Mouse (Mus musculus) intestine, postnatal 0 days (tissue): ENCODE measurements around the gene Ccdc194. TPM values are rescaled to one million over a fixed set of nuclear protein-coding genes. Genes with fewer than 3 reads are reported as not detected.

Source experiments
- ATAC-seq: fragments of 200-750 bp; cut with Nextera tagmentation; 2 replicates; pipeline ENCODE4 v1.8.0; 2017; ENCODE audit warnings: mild to moderate bottlenecking, moderate TSS enrichment, moderate library complexity
- H3K27ac ChIP-seq: fragments of 300-500 bp; sonication (generic); 2 replicates; pipeline ENCODE4 v1.5.1; 2014; ENCODE audit warnings: mild to moderate bottlenecking, low read depth, low read length, moderate library complexity
- H3K27me3 ChIP-seq: fragments of 300-500 bp; sonication (generic); replicated peaks from 2 replicates; pipeline ENCODE4 v1.6.1; 2014; ENCODE audit warnings: low read length, mixed read lengths; ENCODE audit not compliant: control insufficient read depth, insufficient read depth
- H3K36me3 ChIP-seq: fragments of 300-500 bp; sonication (generic); 2 replicates; pipeline ENCODE4 v1.6.1; 2014; ENCODE audit warnings: mild to moderate bottlenecking, moderate library complexity; ENCODE audit not compliant: control insufficient read depth, insufficient read depth
- H3K4me1 ChIP-seq: fragments of 300-500 bp; sonication (generic); replicated peaks from 2 replicates; pipeline ENCODE4 v1.6.1; 2014; ENCODE audit warnings: antibody characterized with exemption, low read length, mixed read lengths; ENCODE audit not compliant: control insufficient read depth, insufficient read depth
- H3K4me2 ChIP-seq: fragments of 300-500 bp; sonication (generic); replicated peaks from 2 replicates; pipeline ENCODE4 v1.6.1; 2014; ENCODE audit warnings: low read depth, mild to moderate bottlenecking, moderate library complexity
- H3K4me3 ChIP-seq: fragments of 300-500 bp; sonication (generic); 2 replicates; pipeline ENCODE4 v1.5.1; 2014; ENCODE audit warnings: low read depth, low read length
- H3K9ac ChIP-seq: fragments of 300-500 bp; sonication (generic); 2 replicates; pipeline ENCODE4 v1.6.1; 2014; ENCODE audit warnings: mild to moderate bottlenecking, low read depth, low read length
- H3K9me3 ChIP-seq: fragments of 300-500 bp; sonication (generic); 2 replicates; pipeline ENCODE4 v1.6.1; 2016; ENCODE audit warnings: mixed run types; ENCODE audit not compliant: control insufficient read depth
- CTCF ChIP-seq: sonication (generic); IDR thresholded peaks from 2 replicates; pipeline ENCODE4 v1.5.1; 2016; ENCODE audit warnings: low read depth, mild to moderate bottlenecking, control low read depth, antibody characterized with exemption, moderate library complexity
- WGBS: fragments of 180-500 bp; shearing (Covaris S2); extraction: QIAGEN DNeasy Blood & Tissue Kit; methylation state at CpG from one replicate; pipeline ENCODE4 v1.1.7; 2014; 5-methylcytosine and 5-hydroxymethylcytosine counted together
- polyA plus RNA-seq: library from polyadenylated mRNA; unstranded; fragments of >200 nt; fragmentation: Nextera tagmentation; extraction: Ambion mirVana; gene quantifications from 2 replicates; pipeline ENCODE4 v1.2.1, GENCODE M21; 2015

Gene Ccdc194
- polyA plus RNA-seq, 1 experiment from 2014 or later: 0.08 TPM

GRCm38 (mm10) chr8:71554644-71555043 lies 29.1 kb upstream of the Ccdc194 start:
- Histone ChIP-seq H3K27me3 (peaks cover 30% of the 10 kb centered on the region), H3K9ac (no peak overlapping the region), H3K9me3 (no peaks in the 10 kb centered on the region), H3K4me1 (no peaks in the 10 kb centered on the region), H3K36me3 (0 out of 2 replicates have a peak, but pooled peaks cover under 1% of the 10 kb centered on the region), H3K27ac (no peak overlapping the region), H3K4me3 (no peak overlapping the region), H3K4me2 (no peak overlapping the region)
- no peak for ATAC-seq
- no peak for TF ChIP-seq CTCF
- 69% methylated on average over 2 of the region's 2 CpGs for WGBS

- no peaks in the 10 kb centered on the region for H3K4me1 ChIP-seq
- no peak overlapping the region for H3K27ac ChIP-seq
- H3K27me3 ChIP-seq: peaks cover 23% of the 10 kb centered on the region
- no peak overlapping the region for H3K4me3 ChIP-seq
- H3K9me3 ChIP-seq: no peaks in the 10 kb centered on the region
- no peak overlapping the region for H3K9ac ChIP-seq
- H3K36me3 ChIP-seq: 0 out of 2 replicates have a peak, but pooled peaks cover 6% of the 10 kb centered on the region
- ATAC-seq: no peak
- no peak for TF ChIP-seq CTCF
- no peak overlapping the region for H3K4me2 ChIP-seq
- 66% methylated on average over 6 of the region's 6 CpGs for WGBS
Observed at GRCm38 (mm10) chr8:71554001-71554400, 28.5 kb upstream of the Ccdc194 start.

- peaks cover 11% of the 10 kb centered on the region; the same call in 1 of the 2 replicates for H3K27me3 ChIP-seq
- H3K4me2 ChIP-seq: no peak overlapping the region
- H3K9me3 ChIP-seq: no peaks in the 10 kb centered on the region
- no peak overlapping the region for H3K4me3 ChIP-seq
- H3K4me1 ChIP-seq: no peaks in the 10 kb centered on the region
- TF ChIP-seq CTCF: no peak
- H3K9ac ChIP-seq: no peak overlapping the region
- peaks cover 10% of the 10 kb centered on the region; the same call in 1 of the 2 replicates for H3K36me3 ChIP-seq
- H3K27ac ChIP-seq: no peak overlapping the region
- no peak for ATAC-seq
- WGBS: 53% methylated on average over 6 of the region's 6 CpGs
Observed at GRCm38 (mm10) chr8:71552770-71553169, 27.3 kb upstream of the Ccdc194 start.

- Histone ChIP-seq H3K4me2 (no peak overlapping the region), H3K4me1 (no peaks in the 10 kb centered on the region), H3K9ac (no peak overlapping the region), H3K9me3 (no peaks in the 10 kb centered on the region), H3K36me3 (peaks cover 27% of the 10 kb centered on the region; the same call in 1 of the 2 replicates), H3K4me3 (no peak overlapping the region), H3K27me3 (0 out of 2 replicates have a peak, but pooled peaks cover 5% of the 10 kb centered on the region), H3K27ac (no peak overlapping the region)
- 62% methylated on average over 7 of the region's 7 CpGs for WGBS
- no peak for ATAC-seq
- no peak for TF ChIP-seq CTCF
Observed at GRCm38 (mm10) chr8:71550754-71551153, 25.2 kb upstream of the Ccdc194 start.

- Histone ChIP-seq H3K4me2 (no peak overlapping the region), H3K27ac (no peak overlapping the region), H3K4me3 (no peak overlapping the region), H3K9me3 (no peaks in the 10 kb centered on the region), H3K9ac (no peak overlapping the region), H3K4me1 (0 out of 2 replicates have a peak, but pooled peaks cover 2% of the 10 kb centered on the region), H3K27me3 (no peaks in the 10 kb centered on the region), H3K36me3 (peaks cover 34% of the 10 kb centered on the region; the same call in 1 of the 2 replicates)
- 85% methylated on average over 7 of the region's 7 CpGs for WGBS
- no peak for ATAC-seq
- no peak for TF ChIP-seq CTCF
Observed at GRCm38 (mm10) chr8:71547590-71547989, 22.1 kb upstream of the Ccdc194 start.

- H3K27me3 ChIP-seq: no peaks in the 10 kb centered on the region
- WGBS: 89% methylated on average over 11 of the region's 11 CpGs
- no peak overlapping the region for H3K4me3 ChIP-seq
- no peak for ATAC-seq
- no peak for TF ChIP-seq CTCF
- H3K9me3 ChIP-seq: no peaks in the 10 kb centered on the region
- H3K36me3 ChIP-seq: peaks cover 34% of the 10 kb centered on the region; the same call in 1 of the 2 replicates
- no peak overlapping the region for H3K9ac ChIP-seq
- no peak overlapping the region for H3K27ac ChIP-seq
- H3K4me2 ChIP-seq: no peak overlapping the region
- 0 out of 2 replicates have a peak, but pooled peaks cover 2% of the 10 kb centered on the region for H3K4me1 ChIP-seq
Observed at GRCm38 (mm10) chr8:71545053-71545452, 19.5 kb upstream of the Ccdc194 start.
